Mouse (Mus musculus): ENCODE data around the gene Masp2. TPM values are rescaled to one million over a fixed set of nuclear protein-coding genes. Genes with fewer than 3 reads are reported as not detected.

The Masp2 gene
- polyA plus RNA-seq, 1 experiment from 2014 or later = 0.15 TPM

Other genes starting within 250 kb of the Masp2 start
- 21.3 and 23.1 TPM in 2 replicates for gene Ubiad1, start 157.8 kb upstream of the Masp2 start, polyA plus RNA-seq (2015; fragmentation: Nextera tagmentation; extraction: Ambion mirVana)
- 15.8 and 16.5 TPM in 2 replicates for gene Mtor, start 153.9 kb upstream of the Masp2 start, polyA plus RNA-seq (2015; fragmentation: Nextera tagmentation; extraction: Ambion mirVana)
- 1.3 and 2.0 TPM in 2 replicates for gene Angptl7, start 102.1 kb upstream of the Masp2 start, polyA plus RNA-seq (2015; fragmentation: Nextera tagmentation; extraction: Ambion mirVana)
- 103 TPM in 2 replicates for gene Exosc10, start 44.1 kb upstream of the Masp2 start, polyA plus RNA-seq (2015; fragmentation: Nextera tagmentation; extraction: Ambion mirVana)
- 216 and 223 TPM in 2 replicates for gene Srm, start 11.1 kb upstream of the Masp2 start, polyA plus RNA-seq (2015; fragmentation: Nextera tagmentation; extraction: Ambion mirVana)
- 346 and 363 TPM in 2 replicates for gene Tardbp, start 24.5 kb downstream of the Masp2 start, polyA plus RNA-seq (2015; fragmentation: Nextera tagmentation; extraction: Ambion mirVana)
- gene Gm572, start 40.8 kb downstream of the Masp2 start, polyA plus RNA-seq (2015; fragmentation: Nextera tagmentation; extraction: Ambion mirVana) = not detected in 2 replicates
- 4.1 and 4.5 TPM in 2 replicates for gene Casz1, start 201.9 kb downstream of the Masp2 start, polyA plus RNA-seq (2015; fragmentation: Nextera tagmentation; extraction: Ambion mirVana)

All from limb, embryonic 13.5 days (tissue).